Comparison of ENCODE assay signal across 8 mouse cellular contexts in the genomic region with DNA sequence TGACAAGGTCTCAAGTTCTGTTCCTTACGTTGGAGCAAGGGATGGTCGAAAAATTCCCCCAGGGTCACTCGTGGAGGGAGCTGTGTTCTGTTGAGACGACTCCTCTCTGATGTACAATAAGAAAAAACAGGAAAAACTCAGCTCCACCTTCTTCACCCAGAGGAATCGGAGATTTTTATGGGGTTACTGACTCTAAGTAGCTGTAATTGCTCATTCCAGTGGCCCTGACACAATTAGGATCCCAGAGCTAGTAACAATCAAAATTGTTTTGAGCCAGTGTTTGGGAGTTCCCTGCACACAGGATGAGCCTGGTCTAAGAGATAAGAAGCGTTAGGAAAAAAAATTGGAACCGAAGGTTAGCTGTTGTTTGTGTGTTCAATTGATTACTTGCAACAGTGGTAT. TPM values are rescaled to one million over a fixed set of nuclear protein-coding genes. Genes with fewer than 3 reads are reported as not detected.
DNase-seq lines count a peak whose midpoint lies in the region; ATAC-seq lines count a peak whose summit lies in the region.

A gene (minus strand): TSS at position 331 of the 402 bp plus-strand sequence.

- H3K9me3 ChIP-seq in liver, embryonic 16.5 days (replicated peaks; ENCODE audit: control insufficient read depth, low read length): no peaks in the 10 kb centered on the region

- H3K36me3 ChIP-seq in liver, embryonic 16.5 days (ENCODE audit: control insufficient read depth, insufficient read depth): no peaks in the 10 kb centered on the region

- peak; percentile 56 for ATAC-seq in liver, embryonic 16.5 days (ENCODE audit: low read depth)

- peak; percentile 40 for DNase-seq in kidney, adult 9 months
- DNase-seq in kidney, postnatal 4 days: no peak
- no peak for DNase-seq in adrenal gland, postnatal 4 days (ENCODE audit: low spot score in 2 of 2)
- peak in 1 of 2 experiments; percentile 12 for DNase-seq in heart, postnatal 14 days
- no peak for DNase-seq in testis, postnatal 14 days (ENCODE audit: low spot score)
- DNase-seq in frontal cortex, postnatal 14 days (ENCODE audit: low spot score in 2 of 2): no peak
- no peak for DNase-seq in right cerebral cortex, postnatal 36 days (ENCODE audit: low spot score in 2 of 2)

- H3K4me3 ChIP-seq in liver, embryonic 16.5 days (ENCODE audit: low read depth, low read length): peak within 1 kb of the TSS; percentile 25

- H3K27ac ChIP-seq in liver, embryonic 16.5 days (ENCODE audit: low read length): peak within 1 kb of the TSS; percentile 31; the same call in 1 of the 2 replicates

- 10% methylated on average over 7 of the region's 7 CpGs for WGBS in liver, embryonic 16.5 days (ENCODE audit: insufficient replicate concordance)

- intact Hi-C loops in heart, postnatal 14 days (cut with DNase I): no loop called here

- H3K4me2 ChIP-seq in liver, embryonic 16.5 days (ENCODE audit: low read depth, low read length): peak within 1 kb of the TSS; percentile 36

- peaks cover under 1% of the 10 kb centered on the region; the same call in 1 of the 2 replicates for H3K4me1 ChIP-seq in liver, embryonic 16.5 days (ENCODE audit: control insufficient read depth, low read depth, low read length)

- no peak within 1 kb of the TSS; the same call in 1 of the 2 replicates for H3K9ac ChIP-seq in liver, embryonic 16.5 days (ENCODE audit: low read depth, low read length)

- H3K27me3 ChIP-seq in liver, embryonic 16.5 days (ENCODE audit: control insufficient read depth, insufficient read depth, low read depth, low read length): no peaks in the 10 kb centered on the region

RNA-seq across cellular contexts. Expression of the gene that starts here (rescaled TPM):
- 100 to 1,000 TPM; 106 to 126 TPM for total RNA-seq in adrenal gland, postnatal 4 days (2021)
- 10 to 100 TPM; 32.4 to 46.2 TPM for total RNA-seq in heart, postnatal 14 days (2021)
- polyA plus RNA-seq in liver, embryonic 16.5 days (2015; fragmentation: Nextera tagmentation; extraction: Ambion mirVana): 32.4 and 39.5 TPM in 2 replicates
